Mouse (Mus musculus) monocyte, adult 5-6 weeks (primary cell): ENCODE data around the gene Sult2b1. TPM values are rescaled to one million over a fixed set of nuclear protein-coding genes. Genes with fewer than 3 reads are reported as not detected.

ENCODE experiments used
- ATAC-seq: fragments of 153-309, 156-312 bp; replicated peaks from 2 replicates; pipeline ENCODE4 v1.8.0; 2017; ENCODE audit warnings: mild to moderate bottlenecking; ENCODE audit not compliant: low TSS enrichment, insufficient number of reproducible peaks, severe bottlenecking, poor library complexity, low FRiP score
- total RNA-seq: library from RNA; stranded (forward); fragments of 200-1000, 200-491, 200-594 nt; gene quantifications from 3 replicates; pipeline ENCODE4 v1.2.3, GENCODE M21; 2017

The Sult2b1 gene
- total RNA-seq, 1 experiment from 2014 or later = not detected

DNA sequence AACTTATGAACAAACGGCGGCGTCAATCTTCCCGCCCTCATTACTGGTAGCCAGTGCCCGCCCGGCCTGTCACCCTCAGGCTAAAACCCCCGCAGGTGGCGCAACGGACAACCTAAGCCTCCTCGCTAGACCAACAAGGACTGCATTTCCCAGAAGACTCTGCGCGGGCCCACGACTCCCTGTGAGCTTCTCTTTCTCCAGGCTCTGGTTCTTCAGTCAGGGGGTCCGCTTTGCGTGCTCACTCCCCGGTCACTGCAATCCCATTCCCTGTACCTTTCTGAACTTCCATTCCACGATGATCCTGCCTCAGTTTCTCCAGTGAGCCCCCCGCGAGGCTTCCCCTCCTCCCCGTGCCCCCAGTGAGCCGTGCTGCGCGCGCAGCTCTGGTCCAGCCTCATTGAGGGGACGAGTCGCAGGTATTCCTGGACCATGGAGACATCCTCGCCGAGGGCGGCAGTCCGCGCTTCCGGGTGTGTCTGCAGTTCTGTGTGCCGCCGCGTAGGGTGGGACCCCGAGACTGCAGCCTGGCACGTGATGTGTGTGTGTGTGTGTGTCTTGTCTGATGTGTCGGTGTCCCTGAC, 868 bp downstream of the Sult2b1 start, which contains the start of gene Lmtk3:
TSS of gene Lmtk3 (plus strand) at position 228 of the 581 bp plus-strand sequence.
- ATAC-seq = no peak

DNA sequence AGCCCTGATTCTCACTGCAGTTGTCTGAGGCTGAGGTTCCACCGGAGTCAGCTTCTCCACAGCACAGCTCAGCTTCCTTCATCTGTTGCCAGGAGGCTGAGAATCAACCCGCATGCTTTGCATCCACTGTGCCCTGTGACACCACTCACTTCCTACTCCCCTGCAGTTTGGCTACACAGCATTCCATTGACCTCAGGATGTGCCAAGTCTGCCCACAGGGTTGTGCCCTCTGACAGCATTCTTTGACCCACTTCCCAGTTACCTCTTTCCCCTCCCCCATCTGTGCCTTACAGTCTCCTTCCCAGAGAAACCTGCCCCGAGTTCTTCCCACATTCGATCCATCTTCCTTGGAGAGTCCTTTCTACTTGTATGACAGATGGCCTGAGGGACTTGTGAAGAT, 2.2 kb downstream of the Sult2b1 start:
- no peak for ATAC-seq

DNA sequence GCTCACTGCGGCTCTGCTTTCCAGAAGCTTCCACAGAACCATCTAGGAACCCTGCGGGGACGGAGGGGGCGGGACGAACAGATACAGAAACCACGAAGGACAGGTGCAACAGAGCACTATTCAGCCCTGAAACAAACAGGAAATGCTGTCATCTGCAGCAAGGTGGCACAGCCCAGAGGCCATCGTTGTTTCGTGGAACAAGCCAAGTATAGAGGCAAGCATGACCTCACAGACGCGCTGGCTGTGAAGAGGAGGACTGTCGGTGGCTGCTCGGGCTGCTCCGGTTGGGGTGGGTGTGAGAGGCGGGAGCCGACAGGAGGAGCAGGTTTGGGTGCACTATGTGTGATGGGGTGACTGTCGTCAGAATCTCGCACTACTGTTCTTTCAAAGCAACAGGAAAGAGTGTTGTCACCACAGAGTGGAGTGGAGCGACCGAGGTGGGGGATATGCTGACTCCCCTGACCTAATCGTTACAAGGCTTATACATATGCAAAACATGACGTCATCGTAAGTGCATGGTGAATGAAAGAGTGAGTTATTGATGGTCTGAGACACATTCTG, 5.3 kb downstream of the Sult2b1 start:
- ATAC-seq = peak; percentile 77

DNA sequence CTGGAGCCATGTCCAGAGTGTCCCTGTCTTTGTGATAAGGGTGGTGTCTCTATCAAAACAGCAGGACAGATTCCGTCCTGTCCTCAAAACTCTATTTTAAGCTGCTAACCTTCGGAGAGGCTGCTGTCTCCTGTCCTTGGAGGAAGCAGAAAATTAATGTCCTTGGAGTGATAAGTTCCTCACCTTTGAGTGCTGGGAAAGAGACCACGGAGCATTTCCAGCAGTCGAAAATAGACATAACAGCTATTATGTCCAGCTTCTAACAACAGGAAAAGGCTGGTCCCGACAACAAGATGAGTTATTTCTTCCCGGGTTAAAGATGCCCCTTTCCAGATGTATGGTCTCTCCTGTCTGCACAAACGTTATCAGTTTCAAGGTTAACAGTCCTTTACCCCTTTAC, 9.2 kb downstream of the Sult2b1 start:
- no peak for ATAC-seq

DNA sequence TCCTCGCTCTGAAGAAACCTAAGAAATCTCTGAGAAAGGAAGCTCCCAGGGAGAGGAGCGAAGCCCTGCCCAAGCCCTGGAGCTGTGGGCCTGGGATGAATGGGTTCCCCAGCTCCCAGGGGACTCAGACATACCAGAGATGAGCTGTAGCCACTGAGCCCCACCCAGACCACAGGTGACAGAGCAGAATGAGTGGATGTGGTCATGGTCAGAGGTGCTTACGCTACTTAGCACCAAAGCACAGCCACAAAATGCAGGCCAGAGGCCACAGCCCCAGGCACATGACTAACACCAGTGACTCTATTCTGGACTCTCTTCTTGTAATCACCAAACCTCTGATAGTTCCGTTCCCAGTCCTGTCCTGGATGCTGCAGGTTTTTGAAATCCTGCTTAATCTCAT, 13.4 kb downstream of the Sult2b1 start:
- ATAC-seq = peak; percentile 56; the same call in 1 of the 2 replicates

GRCm38 (mm10) chr7:45770427-45771082, 13.9 kb downstream of the Sult2b1 start:
- no peak for ATAC-seq

DNA sequence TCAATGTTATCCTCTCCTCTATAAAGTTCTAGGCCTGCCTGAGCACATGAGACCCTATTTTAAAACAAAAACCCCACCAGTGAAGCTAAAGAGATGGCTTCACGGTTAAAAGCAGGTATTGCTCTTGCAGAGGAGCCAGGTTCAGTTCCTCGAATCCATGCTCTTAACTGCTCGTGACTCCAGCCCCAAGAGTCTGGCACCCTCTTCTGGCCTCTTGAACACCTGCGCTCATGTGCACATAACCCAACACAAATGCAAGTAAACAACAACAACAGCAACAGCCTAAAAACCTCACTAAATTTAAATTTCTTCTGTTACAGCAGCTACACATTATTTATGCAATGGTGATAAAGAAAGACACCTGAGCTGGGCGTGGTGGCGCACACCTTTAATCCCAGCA, 17.0 kb downstream of the Sult2b1 start:
- no peak for ATAC-seq

DNA sequence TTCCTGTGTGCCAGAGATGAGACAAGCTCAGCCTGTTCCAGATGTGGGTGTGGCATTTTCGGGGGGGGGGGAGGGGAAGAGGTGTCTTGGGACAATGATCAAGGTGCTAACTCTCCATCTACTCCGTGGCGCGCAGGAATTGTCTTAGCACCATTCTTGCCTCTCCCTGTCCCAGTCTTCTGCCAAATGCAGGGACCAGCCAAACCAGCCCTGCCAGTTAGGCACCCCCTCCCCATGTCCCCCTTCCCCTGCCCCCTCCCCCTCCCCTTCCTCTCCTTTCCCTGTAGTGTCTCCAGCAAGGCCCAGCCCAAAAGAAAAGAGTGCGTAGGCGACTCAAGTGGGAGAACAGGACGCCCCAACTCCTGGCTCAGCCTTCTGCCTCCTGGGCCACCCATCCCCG, 17.7 kb downstream of the Sult2b1 start:
- ATAC-seq = no peak

DNA sequence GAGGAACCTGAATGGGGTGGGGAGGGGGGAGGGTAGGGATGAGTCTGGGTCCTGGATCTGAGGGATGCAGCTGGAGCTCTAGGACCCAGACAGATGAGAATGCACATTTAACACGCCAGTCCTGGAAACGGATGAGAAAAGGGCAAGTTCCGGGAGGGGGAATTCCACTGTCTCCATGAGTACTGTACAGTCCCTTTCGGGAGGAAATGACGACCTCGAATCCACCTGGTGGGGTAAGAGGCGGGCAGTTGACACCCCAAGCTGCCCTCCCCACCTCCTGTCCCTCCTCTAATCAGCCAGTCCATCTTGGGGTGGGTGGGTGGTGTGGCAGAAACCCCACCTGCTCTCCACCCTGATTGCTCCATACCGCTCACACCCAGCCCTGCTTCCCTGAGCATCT, 18.5 kb downstream of the Sult2b1 start:
- ATAC-seq = no peak

DNA sequence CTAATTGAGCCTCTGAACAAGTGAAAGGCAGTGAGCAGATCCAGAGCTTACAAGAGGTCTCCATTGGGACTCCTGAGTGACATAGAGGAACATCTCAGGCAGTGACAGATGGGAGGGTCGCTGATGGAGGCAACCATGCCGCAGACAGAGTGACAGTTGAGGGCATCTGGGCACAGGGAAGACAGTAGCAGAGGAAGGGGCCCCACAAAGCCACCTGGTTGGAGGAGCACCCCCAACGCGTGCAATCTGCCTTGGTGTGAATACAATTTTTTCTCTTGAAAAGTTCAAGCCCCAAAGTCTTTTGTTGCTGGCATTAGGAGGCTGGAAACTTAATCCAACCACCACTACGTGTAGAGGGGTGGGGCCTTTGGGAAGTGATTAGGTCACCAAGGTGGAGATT, 24.3 kb downstream of the Sult2b1 start:
- no peak for ATAC-seq

DNA sequence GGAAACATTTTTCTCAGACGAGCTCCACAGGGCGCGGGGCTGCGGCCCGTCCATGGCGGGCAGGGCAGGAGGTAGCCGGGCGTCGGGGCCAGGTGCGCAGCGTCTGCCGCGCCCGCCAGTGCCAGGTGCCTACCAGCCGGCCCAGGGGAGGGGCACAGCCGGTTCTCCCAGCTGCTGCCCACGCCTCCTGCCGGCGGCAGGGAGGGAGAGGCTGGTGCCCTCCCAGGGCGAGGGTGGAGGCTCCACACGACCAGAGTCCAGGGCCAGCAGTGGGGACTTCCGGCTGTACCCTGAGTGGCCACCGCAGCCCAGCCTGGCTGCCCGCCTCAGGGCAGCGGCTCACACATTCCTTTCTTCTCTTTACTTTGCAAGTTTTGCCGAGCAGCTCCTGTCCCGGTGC, 25.1 kb downstream of the Sult2b1 start:
- ATAC-seq = no peak

DNA sequence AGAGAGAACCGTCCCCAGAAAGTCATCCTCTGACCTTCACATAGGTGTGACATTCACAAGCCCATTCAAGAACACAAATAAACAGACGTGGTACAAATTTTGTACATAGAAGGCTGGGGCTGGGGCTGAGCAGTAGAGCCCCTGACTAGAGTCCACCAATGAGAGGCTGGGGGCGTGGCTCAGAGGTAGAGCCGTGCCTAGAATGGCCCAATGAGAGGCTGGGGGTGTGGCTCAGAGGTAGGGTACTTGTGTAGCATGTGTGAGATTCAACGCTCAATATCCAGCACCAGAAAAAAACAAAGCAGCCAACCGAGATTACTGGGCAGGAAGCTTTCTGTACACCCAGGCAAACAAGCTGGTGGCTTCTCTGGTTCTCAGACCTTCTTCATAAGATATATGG, 28.8 kb downstream of the Sult2b1 start:
- no peak for ATAC-seq

GRCm38 (mm10) chr7:45750162-45750561, 34.3 kb downstream of the Sult2b1 start:
- ATAC-seq = no peak

DNA sequence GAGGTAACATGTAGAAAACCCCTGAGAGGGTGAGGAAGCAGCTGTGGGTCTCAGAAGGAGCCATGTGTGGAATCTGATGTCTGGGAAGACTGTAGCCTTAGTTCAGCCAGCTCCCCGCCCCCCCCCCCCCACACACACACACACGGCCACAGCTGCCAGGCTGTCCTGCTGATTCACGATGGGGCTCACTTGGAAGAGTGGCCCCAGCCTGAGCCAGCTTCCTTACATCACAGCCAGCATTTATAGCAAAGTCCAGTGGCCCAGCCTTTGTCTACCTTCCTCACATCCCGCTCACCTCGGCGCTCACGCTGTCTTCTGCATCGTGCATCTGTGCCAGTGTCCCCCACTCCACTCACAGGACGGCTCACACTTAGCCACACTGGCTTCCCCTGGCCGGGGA, 35.1 kb downstream of the Sult2b1 start:
- no peak for ATAC-seq

- ATAC-seq = no peak
Measured at GRCm38 (mm10) chr7:45748110-45748509, 36.4 kb downstream of the Sult2b1 start.

- no peak for ATAC-seq
Measured at GRCm38 (mm10) chr7:45747450-45747849, 37.0 kb downstream of the Sult2b1 start.

GRCm38 (mm10) chr7:45746518-45746917, 38.0 kb downstream of the Sult2b1 start:
- no peak for ATAC-seq

DNA sequence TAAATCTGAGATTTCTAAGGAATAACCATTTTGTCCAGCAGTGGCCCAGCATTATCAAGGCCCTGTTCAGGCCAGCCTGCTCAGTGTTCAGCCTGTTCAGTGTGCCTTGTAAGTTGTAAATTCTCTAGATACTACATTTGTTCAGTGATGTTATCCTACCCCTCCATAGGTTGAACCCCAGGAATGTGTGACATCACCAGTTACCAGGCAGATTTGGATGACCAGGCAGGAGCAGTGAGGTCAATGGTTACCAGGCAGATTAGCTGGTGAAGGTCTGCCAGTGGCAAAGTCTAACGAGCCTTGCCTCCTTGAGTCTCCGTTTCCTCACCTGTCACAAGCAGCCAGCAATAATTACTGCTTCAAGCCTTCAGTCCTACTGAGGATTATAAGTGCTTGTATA, 40.1 kb downstream of the Sult2b1 start:
- peak; percentile 43; the same call in 1 of the 2 replicates for ATAC-seq

GRCm38 (mm10) chr7:45742338-45742737, 42.1 kb downstream of the Sult2b1 start:
- ATAC-seq = peak; percentile 54

- peak; percentile 69 for ATAC-seq
Measured at GRCm38 (mm10) chr7:45741777-45742176, 42.7 kb downstream of the Sult2b1 start.
